8 mouse cellular contexts compared by ENCODE assay signal in genomic region chr12:84284885-84285592, GRCm38 (mm10). TPM values are rescaled to one million over a fixed set of nuclear protein-coding genes. Genes with fewer than 3 reads are reported as not detected.
A peak's percentile ranks its signal among the peaks of the same experiment; 100 is the strongest.
DNase-seq lines count a peak whose midpoint lies in the region; ATAC-seq lines count a peak whose summit lies in the region.

Ptgr2 (plus strand) TSS chr12:84285232.

- DNase-seq in adipocyte (ENCODE audit: low spot score): peak; percentile 99
- DNase-seq in embryo, embryonic 10 days (ENCODE audit: low spot score): peak; percentile 99
- DNase-seq in gastrocnemius, postnatal 10 days: peak; percentile 93
- DNase-seq in induced T-regulatory cell, adult 2 months (ENCODE audit: low read depth): peak; percentile 95
- peak; percentile 81 to 93 for DNase-seq in left cerebral cortex, adult 9 months (ENCODE audit: low spot score in 2 of 2)
- peak; percentile 90 for DNase-seq in right cerebral cortex, postnatal 14 days
- peak; percentile 86 to 95 for DNase-seq in urinary bladder, postnatal 36 days (ENCODE audit: low spot score in 2 of 2)

- ATAC-seq in megakaryocyte progenitor cell, adult 5-6 weeks (replicated peaks; ENCODE audit: poor library complexity): peak; percentile 99

RNA-seq across cellular contexts. Expression of gene Ptgr2, which starts in this region (rescaled TPM):
- 10 to 100 TPM; 65.1 to 68.1 TPM for total RNA-seq in gastrocnemius, postnatal 10 days (2021)
- 15.6 and 20.5 TPM in 2 replicates for total RNA-seq in megakaryocyte progenitor cell, adult 5-6 weeks (2015)
- 58.3 and 69.6 TPM in 2 replicates for total RNA-seq in megakaryocyte progenitor cell, adult 5-6 weeks (2017)

Comparison
In these comparisons a context has a peak if more than half of its experiments do, and no peak if none do; other contexts are left out.
1. Peak in every context shown above with its lines: DNase-seq and ATAC-seq.